Mouse (Mus musculus) forebrain, embryonic 15.5 days (tissue): ENCODE data around the gene Imp4. TPM values are rescaled to one million over a fixed set of nuclear protein-coding genes. Genes with fewer than 3 reads are reported as not detected.

Source experiments
- ATAC-seq: fragments of 200-750 bp; cut with Nextera tagmentation; replicated peaks from 2 replicates; pipeline ENCODE4 v1.8.0; 2017; ENCODE audit warnings: mild to moderate bottlenecking, moderate TSS enrichment, moderate library complexity
- H3K27ac ChIP-seq: fragments of 300-500 bp; sonication (generic); replicated peaks from 2 replicates; pipeline ENCODE4 v1.5.1; 2015; ENCODE audit warnings: mild to moderate bottlenecking, inconsistent platforms
- H3K27me3 ChIP-seq: fragments of 300-500 bp; sonication (generic); 2 replicates; pipeline ENCODE4 v1.6.1; 2015; ENCODE audit warnings: inconsistent platforms
- H3K36me3 ChIP-seq: fragments of 300-500 bp; sonication (generic); 2 replicates; pipeline ENCODE4 v1.6.1; 2015; ENCODE audit warnings: mild to moderate bottlenecking, inconsistent platforms
- H3K4me1 ChIP-seq: fragments of 300-500 bp; sonication (generic); 2 replicates; pipeline ENCODE4 v1.6.1; 2015; ENCODE audit warnings: inconsistent platforms
- H3K4me2 ChIP-seq: fragments of 300-500 bp; sonication (generic); replicated peaks from 2 replicates; pipeline ENCODE4 v1.6.1; 2015; ENCODE audit warnings: mild to moderate bottlenecking, inconsistent platforms
- H3K4me3 ChIP-seq: fragments of 300-500 bp; sonication (generic); 2 replicates; pipeline ENCODE4 v1.5.1; 2015; ENCODE audit warnings: mild to moderate bottlenecking, inconsistent platforms
- H3K9ac ChIP-seq: fragments of 300-500 bp; sonication (generic); replicated peaks from 2 replicates; pipeline ENCODE4 v1.6.1; 2015; ENCODE audit warnings: mild to moderate bottlenecking, inconsistent platforms
- H3K9me3 ChIP-seq: fragments of 300-500 bp; sonication (generic); 2 replicates; pipeline ENCODE4 v1.6.1; 2016; ENCODE audit warnings: inconsistent platforms
- WGBS: fragments of 180-500 bp; shearing (Covaris S2); methylation state at CpG from one replicate; pipeline ENCODE4 v1.1.7; 2015; ENCODE audit warnings: mixed read lengths; 5-methylcytosine and 5-hydroxymethylcytosine counted together
- polyA plus RNA-seq: library from polyadenylated mRNA; unstranded; fragments of >200 nt; fragmentation: Nextera tagmentation; extraction: Ambion mirVana; gene quantifications from 2 replicates; pipeline ENCODE4 v1.2.1, GENCODE M21; 2015

The Imp4 gene
- 62.1 and 66.7 TPM in 2 replicates for polyA plus RNA-seq

- peak; percentile 96 for ATAC-seq
- H3K9me3 ChIP-seq, result no peaks in the 10 kb centered on the region
- peak within 1 kb of the TSS; percentile 78 for H3K27ac ChIP-seq
Measured at GRCm38 (mm10) chr1:34439215-34439960, at the start of gene Imp4, which contains the start of gene Ccdc115. Gene Imp4 (plus strand): TSS chr1:34439851. Gene Ccdc115 (minus strand): TSS chr1:34439672.

GRCm38 (mm10) chr1:34396321-34396720, 43.3 kb upstream of the Imp4 start:
- no peaks in the 10 kb centered on the region for H3K27me3 ChIP-seq
- ATAC-seq, result peak; percentile 73
- no peak overlapping the region for H3K4me3 ChIP-seq
- no peak overlapping the region for H3K9ac ChIP-seq
- no peaks in the 10 kb centered on the region for H3K9me3 ChIP-seq
- H3K4me1 ChIP-seq, result peaks cover 17% of the 10 kb centered on the region; the same call in 1 of the 2 replicates
- H3K4me2 ChIP-seq, result no peak overlapping the region
- 0 out of 2 replicates have a peak overlapping the region, but pooled peaks have one; percentile 15 for H3K27ac ChIP-seq
- WGBS, result 76% methylated on average over 4 of the region's 4 CpGs
- H3K36me3 ChIP-seq, result no peaks in the 10 kb centered on the region

More at GRCm38 (mm10) chr1:34439215-34439960, at the start of gene Imp4, which contains the start of gene Ccdc115:
- under 1% methylated on average over 48 of the region's 48 CpGs for WGBS
- Histone ChIP-seq H3K27me3 (no peaks in the 10 kb centered on the region), H3K36me3 (peaks cover 25% of the 10 kb centered on the region), H3K4me2 (peak within 1 kb of the TSS; percentile 83), H3K9ac (peak within 1 kb of the TSS; percentile 51), H3K4me3 (peak within 1 kb of the TSS; percentile 70), H3K4me1 (peaks cover 25% of the 10 kb centered on the region)

- Histone ChIP-seq H3K27me3 (no peaks in the 10 kb centered on the region), H3K9ac (no peak overlapping the region), H3K4me2 (no peak overlapping the region), H3K4me3 (no peak overlapping the region), H3K27ac (no peak overlapping the region), H3K4me1 (peaks cover 17% of the 10 kb centered on the region; the same call in 1 of the 2 replicates), H3K9me3 (no peaks in the 10 kb centered on the region), H3K36me3 (no peaks in the 10 kb centered on the region)
- 17% methylated on average over 11 of the region's 11 CpGs for WGBS
- ATAC-seq, result peak; percentile 75
Measured at GRCm38 (mm10) chr1:34399182-34399953, 40.3 kb upstream of the Imp4 start.

GRCm38 (mm10) chr1:34428466-34428865, 11.2 kb upstream of the Imp4 start:
- H3K36me3 ChIP-seq, result 0 out of 2 replicates have a peak, but pooled peaks cover 14% of the 10 kb centered on the region
- ATAC-seq, result no peak
- H3K4me1 ChIP-seq, result peaks cover 16% of the 10 kb centered on the region
- WGBS, result 90% methylated on average over 2 of the region's 2 CpGs
- no peak overlapping the region for H3K27ac ChIP-seq
- peaks cover 21% of the 10 kb centered on the region; the same call in 1 of the 2 replicates for H3K9me3 ChIP-seq
- no peak overlapping the region for H3K9ac ChIP-seq
- no peaks in the 10 kb centered on the region for H3K27me3 ChIP-seq
- no peak overlapping the region for H3K4me2 ChIP-seq
- H3K4me3 ChIP-seq, result no peak overlapping the region

GRCm38 (mm10) chr1:34429281-34429680, 10.4 kb upstream of the Imp4 start:
- H3K27ac ChIP-seq, result no peak overlapping the region
- ATAC-seq, result no peak
- H3K4me2 ChIP-seq, result no peak overlapping the region
- H3K36me3 ChIP-seq, result 0 out of 2 replicates have a peak, but pooled peaks cover 14% of the 10 kb centered on the region
- peaks cover 21% of the 10 kb centered on the region; the same call in 1 of the 2 replicates for H3K9me3 ChIP-seq
- 95% methylated on average over 4 of the region's 4 CpGs for WGBS
- peaks cover 24% of the 10 kb centered on the region for H3K4me1 ChIP-seq
- H3K9ac ChIP-seq, result no peak overlapping the region
- H3K4me3 ChIP-seq, result no peak overlapping the region
- H3K27me3 ChIP-seq, result no peaks in the 10 kb centered on the region

GRCm38 (mm10) chr1:34430981-34431380, 8.7 kb upstream of the Imp4 start:
- Histone ChIP-seq H3K9ac (no peak overlapping the region), H3K27me3 (no peaks in the 10 kb centered on the region), H3K4me1 (peaks cover 25% of the 10 kb centered on the region), H3K36me3 (0 out of 2 replicates have a peak, but pooled peaks cover 14% of the 10 kb centered on the region), H3K4me3 (no peak overlapping the region), H3K27ac (no peak overlapping the region), H3K9me3 (peaks cover 21% of the 10 kb centered on the region; the same call in 1 of the 2 replicates), H3K4me2 (no peak overlapping the region)
- no peak for ATAC-seq
- over 99% methylated on average over 3 of the region's 3 CpGs for WGBS

GRCm38 (mm10) chr1:34431431-34431830, 8.2 kb upstream of the Imp4 start:
- no peak overlapping the region for H3K4me3 ChIP-seq
- H3K4me1 ChIP-seq, result peaks cover 25% of the 10 kb centered on the region
- H3K27ac ChIP-seq, result no peak overlapping the region
- peaks cover 20% of the 10 kb centered on the region; the same call in 1 of the 2 replicates for H3K9me3 ChIP-seq
- ATAC-seq, result no peak
- 0 out of 2 replicates have a peak, but pooled peaks cover 14% of the 10 kb centered on the region for H3K36me3 ChIP-seq
- no peak overlapping the region for H3K4me2 ChIP-seq
- H3K27me3 ChIP-seq, result no peaks in the 10 kb centered on the region
- H3K9ac ChIP-seq, result no peak overlapping the region
- WGBS, result 97% methylated on average over 9 of the region's 9 CpGs

- Histone ChIP-seq H3K9ac (peak overlapping the region; percentile 75), H3K4me3 (peak overlapping the region; percentile 60), H3K4me2 (peak overlapping the region; percentile 73), H3K36me3 (0 out of 2 replicates have a peak, but pooled peaks cover 14% of the 10 kb centered on the region), H3K27me3 (no peaks in the 10 kb centered on the region), H3K9me3 (peaks cover 18% of the 10 kb centered on the region; the same call in 1 of the 2 replicates), H3K4me1 (peaks cover 25% of the 10 kb centered on the region), H3K27ac (peak overlapping the region; percentile 96)
- 32% methylated on average over 13 of the region's 13 CpGs for WGBS
- ATAC-seq, result 0 out of 2 replicates have a peak, but pooled peaks have one; percentile 3
Measured at GRCm38 (mm10) chr1:34432411-34432775, 7.3 kb upstream of the Imp4 start.

GRCm38 (mm10) chr1:34432776-34433481, 6.7 kb upstream of the Imp4 start:
- WGBS, result 2% methylated on average over 35 of the region's 35 CpGs
- H3K9me3 ChIP-seq, result peaks cover 18% of the 10 kb centered on the region; the same call in 1 of the 2 replicates
- ATAC-seq, result 0 out of 2 replicates have a peak, but pooled peaks have one; percentile 9

GRCm38 (mm10) chr1:34433891-34434521, 5.6 kb upstream of the Imp4 start:
- ATAC-seq, result no peak
- Histone ChIP-seq H3K27ac (peak overlapping the region; percentile 96), H3K27me3 (no peaks in the 10 kb centered on the region), H3K4me2 (peak overlapping the region; percentile 73), H3K4me3 (peak overlapping the region; percentile 75), H3K9ac (peak overlapping the region; percentile 75), H3K9me3 (peaks cover 15% of the 10 kb centered on the region; the same call in 1 of the 2 replicates), H3K36me3 (0 out of 2 replicates have a peak, but pooled peaks cover 14% of the 10 kb centered on the region), H3K4me1 (peaks cover 31% of the 10 kb centered on the region)
- 7% methylated on average over 19 of the region's 19 CpGs for WGBS

More at GRCm38 (mm10) chr1:34432776-34433481, 6.7 kb upstream of the Imp4 start:
- Histone ChIP-seq H3K27me3 (no peaks in the 10 kb centered on the region), H3K4me2 (peak overlapping the region; percentile 73), H3K4me1 (peaks cover 25% of the 10 kb centered on the region), H3K27ac (peak overlapping the region; percentile 96), H3K9ac (peak overlapping the region; percentile 75), H3K4me3 (peak overlapping the region; percentile 60), H3K36me3 (0 out of 2 replicates have a peak, but pooled peaks cover 14% of the 10 kb centered on the region)
